22 mouse cellular contexts compared by ENCODE assay signal in the genomic region with DNA sequence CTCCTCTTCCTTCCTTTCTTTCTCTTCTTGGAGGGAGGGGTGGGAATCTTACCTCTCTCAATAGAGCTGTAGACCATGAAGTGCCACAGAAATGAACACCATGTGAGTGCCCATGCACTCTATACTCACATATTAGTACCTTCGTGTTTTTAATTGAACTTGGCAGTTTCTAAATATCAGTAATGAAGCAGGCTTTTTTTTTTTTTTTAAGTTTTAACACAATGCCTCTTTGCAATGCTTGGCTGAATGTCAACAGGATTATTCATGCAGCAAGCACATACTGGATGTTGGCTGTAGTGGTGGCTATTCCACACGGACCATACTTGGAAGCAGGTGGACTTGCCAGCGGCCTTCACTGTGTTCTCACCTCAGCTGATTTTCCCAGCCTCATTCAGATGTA. TPM values are rescaled to one million over a fixed set of nuclear protein-coding genes. Genes with fewer than 3 reads are reported as not detected.
DNase-seq lines count a peak whose midpoint lies in the region; ATAC-seq and TF ChIP-seq lines count a peak whose summit lies in the region.
"Had no signal": no experiment of that assay in that cellular context is flagged by ENCODE, and none has a peak within 500 bp of the region (broad histone marks: within the 10 kb centered on the region; RNA-seq: fewer than 3 reads in every experiment).

No protein-coding gene starts in this region.

- peaks cover 69% of the 10 kb centered on the region for H3K4me1 ChIP-seq in forebrain, embryonic 15.5 days
- H3K4me1 ChIP-seq in forebrain, embryonic 12.5 days, result peaks cover 60% of the 10 kb centered on the region
- peaks cover 65% of the 10 kb centered on the region for H3K4me1 ChIP-seq in midbrain, embryonic 14.5 days (ENCODE audit: control insufficient read depth, insufficient read depth, low read length)
- peaks cover 67% of the 10 kb centered on the region for H3K4me1 ChIP-seq in midbrain, embryonic 13.5 days (replicated peaks)

- TF ChIP-seq POLR2A in brain, embryonic 14.5 days (IDR thresholded peaks at IDR 0.05; ENCODE audit: borderline replicate concordance, extremely low read depth, insufficient read depth, insufficient read length, poor library complexity, severe bottlenecking), result no peak

- no peak for ATAC-seq in forebrain, embryonic 15.5 days (replicated peaks)
- no peak for ATAC-seq in forebrain, embryonic 12.5 days (ENCODE audit: low FRiP score)
- no peak for ATAC-seq in midbrain, embryonic 14.5 days (ENCODE audit: low FRiP score, low TSS enrichment)
- ATAC-seq in midbrain, embryonic 13.5 days, result no peak
- ATAC-seq: inflammation-experienced regulatory T-cells, adult 6 months had no signal

- H3K27me3 ChIP-seq in forebrain, embryonic 15.5 days, result no peaks in the 10 kb centered on the region
- no peaks in the 10 kb centered on the region for H3K27me3 ChIP-seq in forebrain, embryonic 12.5 days
- H3K27me3 ChIP-seq in midbrain, embryonic 14.5 days (ENCODE audit: control insufficient read depth, insufficient read depth, low read length), result no peaks in the 10 kb centered on the region
- no peaks in the 10 kb centered on the region for H3K27me3 ChIP-seq in midbrain, embryonic 13.5 days
- H3K27me3 ChIP-seq: embryonic facial prominence, embryonic 12.5 days; hindbrain, embryonic 13.5 days; neural tube, embryonic 15.5 days had no signal

- WGBS in forebrain, embryonic 15.5 days, result 21% methylated on average over 3 of the region's 3 CpGs
- WGBS in forebrain, embryonic 12.5 days, result 49% methylated on average over 3 of the region's 3 CpGs
- WGBS in midbrain, embryonic 14.5 days, result 55% methylated on average over 3 of the region's 3 CpGs
- 57% methylated on average over 3 of the region's 3 CpGs for WGBS in midbrain, embryonic 13.5 days

- H3K4me3 ChIP-seq in forebrain, embryonic 15.5 days, result no peak overlapping the region
- H3K4me3 ChIP-seq in forebrain, embryonic 12.5 days (replicated peaks), result no peak overlapping the region
- no peak overlapping the region for H3K4me3 ChIP-seq in midbrain, embryonic 14.5 days (replicated peaks; ENCODE audit: low read depth, low read length)
- no peak overlapping the region for H3K4me3 ChIP-seq in midbrain, embryonic 13.5 days (replicated peaks)
- H3K4me3 ChIP-seq: embryonic facial prominence, embryonic 12.5 days; erythroblast, embryonic 14.5 days; hindbrain, embryonic 13.5 days; limb, embryonic 10.5 days; neural tube, embryonic 15.5 days had no signal

- H3K36me3 ChIP-seq in forebrain, embryonic 15.5 days, result no peaks in the 10 kb centered on the region
- H3K36me3 ChIP-seq in forebrain, embryonic 12.5 days (replicated peaks), result peaks cover 6% of the 10 kb centered on the region; the same call in 1 of the 2 replicates
- H3K36me3 ChIP-seq in midbrain, embryonic 14.5 days (ENCODE audit: control insufficient read depth, insufficient read depth, low read length), result no peaks in the 10 kb centered on the region
- H3K36me3 ChIP-seq in midbrain, embryonic 13.5 days, result no peaks in the 10 kb centered on the region
- H3K36me3 ChIP-seq: embryonic facial prominence, embryonic 12.5 days; neural tube, embryonic 15.5 days had no signal

- H3K9me3 ChIP-seq in forebrain, embryonic 15.5 days, result no peaks in the 10 kb centered on the region
- H3K9me3 ChIP-seq in forebrain, embryonic 12.5 days, result no peaks in the 10 kb centered on the region
- H3K9me3 ChIP-seq in midbrain, embryonic 14.5 days (ENCODE audit: control insufficient read depth, low read length), result no peaks in the 10 kb centered on the region
- H3K9me3 ChIP-seq in midbrain, embryonic 13.5 days, result no peaks in the 10 kb centered on the region
- H3K9me3 ChIP-seq: embryonic facial prominence, embryonic 12.5 days; hindbrain, embryonic 13.5 days; limb, embryonic 10.5 days; neural tube, embryonic 15.5 days had no signal

- no peak overlapping the region for H3K9ac ChIP-seq in forebrain, embryonic 15.5 days (replicated peaks)
- no peak overlapping the region for H3K9ac ChIP-seq in forebrain, embryonic 12.5 days
- H3K9ac ChIP-seq in midbrain, embryonic 14.5 days (replicated peaks; ENCODE audit: low read length), result no peak overlapping the region
- no peak overlapping the region for H3K9ac ChIP-seq in midbrain, embryonic 13.5 days (replicated peaks)
- H3K9ac ChIP-seq: embryonic facial prominence, embryonic 12.5 days; hindbrain, embryonic 13.5 days; neural tube, embryonic 15.5 days had no signal

- DNase-seq in midbrain, embryonic 14.5 days, result peak; percentile 14
- peak; percentile 88 for DNase-seq in brain, embryonic 14.5 days (ENCODE audit: low read depth)
- no peak for DNase-seq in adrenal gland, adult (ENCODE audit: inconsistent age in 2 of 2, low spot score in 1 of 2)
- DNase-seq in T-cell, adult 2 months (ENCODE audit: low spot score), result no peak
- DNase-seq: adrenal gland, adult 2 months; cerebellum, adult 8-10 months; kidney, adult 8-10 months; kidney, postnatal 10 days; liver; lung, postnatal 4 days; thymus, adult 2 months; thymus, postnatal 4 days had no signal

- H3K4me2 ChIP-seq in forebrain, embryonic 15.5 days (replicated peaks), result no peak overlapping the region
- H3K4me2 ChIP-seq in forebrain, embryonic 12.5 days, result no peak overlapping the region
- no peak overlapping the region for H3K4me2 ChIP-seq in midbrain, embryonic 14.5 days (ENCODE audit: low read length)
- H3K4me2 ChIP-seq in midbrain, embryonic 13.5 days (replicated peaks), result no peak overlapping the region
- H3K4me2 ChIP-seq: embryonic facial prominence, embryonic 12.5 days; hindbrain, embryonic 13.5 days; neural tube, embryonic 15.5 days had no signal

- no peak for TF ChIP-seq CTCF in brain, embryonic 14.5 days (IDR thresholded peaks at IDR 0.05; ENCODE audit: borderline replicate concordance, extremely low read depth, insufficient read depth, insufficient read length)

- H3K27ac ChIP-seq in forebrain, embryonic 15.5 days (replicated peaks), result peak overlapping the region; percentile 30; the same call in 1 of the 2 replicates
- no peak overlapping the region for H3K27ac ChIP-seq in forebrain, embryonic 12.5 days
- H3K27ac ChIP-seq in midbrain, embryonic 14.5 days (replicated peaks; ENCODE audit: low read depth, low read length), result no peak overlapping the region
- H3K27ac ChIP-seq in midbrain, embryonic 13.5 days, result no peak overlapping the region
- H3K27ac ChIP-seq: embryonic facial prominence, embryonic 12.5 days; hindbrain, embryonic 13.5 days; limb, embryonic 10.5 days; neural tube, embryonic 15.5 days; stomach, postnatal 0 days had no signal

RNA-seq across cellular contexts. Expression of a gene that starts 4.1 kb away (rescaled TPM):
- polyA plus RNA-seq in forebrain, embryonic 15.5 days (2015; fragmentation: Nextera tagmentation; extraction: Ambion mirVana), result 47.6 and 52.3 TPM in 2 replicates
- 47.2 and 52.2 TPM in 2 replicates for polyA plus RNA-seq in forebrain, embryonic 12.5 days (2016; fragmentation: Nextera tagmentation; extraction: Ambion mirVana)
- 37.0 and 41.5 TPM in 2 replicates for polyA plus RNA-seq in midbrain, embryonic 14.5 days (2014; fragmentation: Nextera tagmentation; extraction: Ambion mirVana)
- polyA plus RNA-seq in midbrain, embryonic 13.5 days (2015; fragmentation: Nextera tagmentation; extraction: Ambion mirVana), result 41.9 and 43.4 TPM in 2 replicates
- 24.9 and 27.1 TPM in 2 replicates for polyA plus RNA-seq in brain, embryonic 14.5 days (2012; rRNA removed)
- polyA plus RNA-seq: erythroblast, embryonic 14.5 days had no signal

Comparison
In these comparisons a context has a peak if more than half of its experiments do, and no peak if none do; other contexts are left out.
1. DNase-seq: peak in midbrain, embryonic 14.5 days (single experiment) and brain, embryonic 14.5 days (single experiment); none in adrenal gland, adult (0 of 2) and T-cell, adult 2 months (single experiment).